Mouse (Mus musculus): ENCODE measurements at regions not wholly inside any gene's neighbourhood (a gene's known extent, or its start where the extent isn't known, plus 50 kb on each side); places are given as distances from the start of the nearest gene placed in this dataset.
A peak's percentile ranks its signal among the peaks of the same experiment; 100 is the strongest.

GRCm38 (mm10) chr3:135155537-135155956 is 56.8 kb upstream of the Cenpe start:
- peak in 1 of 2 experiments; percentile 54 for DNase-seq (ENCODE audit: low spot score in 2 of 2)

All from adrenal gland, adult 18-20 months (tissue).